Mouse (Mus musculus) stomach, postnatal 0 days (tissue): ENCODE data around the gene Lef1. TPM values are rescaled to one million over a fixed set of nuclear protein-coding genes. Genes with fewer than 3 reads are reported as not detected.

ENCODE experiments used
- ATAC-seq: fragments of 200-750 bp; cut with Nextera tagmentation; 2 replicates; pipeline ENCODE4 v1.8.0; 2017; ENCODE audit not compliant: low FRiP score, low TSS enrichment
- DNase-seq: peaks from one replicate; pipeline ENCODE4 v3.0.0-alpha.2; 2016; ENCODE audit warnings: low spot score
- H3K27ac ChIP-seq: fragments of 300-500 bp; sonication (generic); replicated peaks from 2 replicates; pipeline ENCODE4 v1.5.1; 2014; ENCODE audit warnings: mild to moderate bottlenecking, control low read depth
- H3K27me3 ChIP-seq: fragments of 300-500 bp; sonication (generic); 2 replicates; pipeline ENCODE4 v1.6.1; 2014; ENCODE audit warnings: low read length; ENCODE audit not compliant: control insufficient read depth, insufficient read depth
- H3K36me3 ChIP-seq: fragments of 300-500 bp; sonication (generic); 2 replicates; pipeline ENCODE4 v1.6.1; 2014; ENCODE audit warnings: low read length, mixed read lengths; ENCODE audit not compliant: control insufficient read depth, insufficient read depth
- H3K4me1 ChIP-seq: fragments of 300-500 bp; sonication (generic); replicated peaks from 2 replicates; pipeline ENCODE4 v1.6.1; 2014; ENCODE audit warnings: antibody characterized with exemption; ENCODE audit not compliant: control insufficient read depth, insufficient read depth
- H3K4me2 ChIP-seq: fragments of 300-500 bp; sonication (generic); replicated peaks from 2 replicates; pipeline ENCODE4 v1.6.1; 2014; ENCODE audit warnings: low read depth, mild to moderate bottlenecking, control low read depth, moderate library complexity
- H3K4me3 ChIP-seq: fragments of 300-500 bp; sonication (generic); 2 replicates; pipeline ENCODE4 v1.5.1; 2014; ENCODE audit warnings: low read depth, low read length, control low read depth
- H3K9ac ChIP-seq: fragments of 300-500 bp; sonication (generic); 2 replicates; pipeline ENCODE4 v1.6.1; 2014; ENCODE audit warnings: mild to moderate bottlenecking, low read length, control low read depth, mixed read lengths
- H3K9me3 ChIP-seq: fragments of 300-500 bp; sonication (generic); 2 replicates; pipeline ENCODE4 v1.6.1; 2016; ENCODE audit warnings: low read length; ENCODE audit not compliant: control insufficient read depth
- CTCF ChIP-seq: IDR thresholded peaks from 2 replicates; pipeline ENCODE4 v1.5.1; 2016; ENCODE audit warnings: antibody characterized with exemption, low read depth, mild to moderate bottlenecking, moderate library complexity
- EP300 ChIP-seq: optimal IDR thresholded peaks from 2 replicates; pipeline ENCODE3; 2016; ENCODE audit warnings: antibody characterized with exemption
- WGBS: fragments of 180-500 bp; shearing (Covaris S2); extraction: QIAGEN DNeasy Blood & Tissue Kit; methylation state at CpG from one replicate; pipeline ENCODE4 v1.1.7; 2014; 5-methylcytosine and 5-hydroxymethylcytosine counted together
- polyA plus RNA-seq: library from polyadenylated mRNA; unstranded; fragments of >200 nt; fragmentation: Nextera tagmentation; extraction: Ambion mirVana; gene quantifications from 2 replicates; pipeline ENCODE4 v1.2.1, GENCODE M21; 2015

Gene Lef1
- polyA plus RNA-seq, 1 experiment from 2014 or later: 0.50 TPM

DNA sequence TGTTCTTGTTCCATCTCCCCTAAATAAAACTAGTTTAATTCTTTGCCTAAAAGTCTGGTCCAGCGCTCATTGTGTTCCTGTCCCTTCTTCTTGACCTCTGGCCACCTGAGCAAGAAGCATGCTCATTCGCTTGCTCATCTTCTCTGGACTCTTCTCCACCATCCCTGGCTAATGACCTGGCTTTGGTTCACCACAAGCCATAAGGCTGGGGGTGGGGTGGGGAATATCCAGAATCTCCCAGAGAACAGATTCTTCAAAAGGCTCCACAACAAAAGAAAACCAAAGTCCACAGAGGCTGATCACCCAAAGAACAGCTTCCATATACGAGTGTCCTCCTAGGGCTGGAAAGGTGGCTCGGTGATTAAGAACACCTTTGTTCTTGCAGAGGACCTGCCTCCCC is 144.7 kb downstream of the Lef1 start:
- Histone ChIP-seq H3K27ac (no peak overlapping the region), H3K9me3 (no peaks in the 10 kb centered on the region), H3K4me3 (no peak overlapping the region), H3K4me2 (no peak overlapping the region), H3K9ac (no peak overlapping the region), H3K36me3 (0 out of 2 replicates have a peak, but pooled peaks cover 2% of the 10 kb centered on the region), H3K4me1 (no peaks in the 10 kb centered on the region), H3K27me3 (no peaks in the 10 kb centered on the region)
- DNase-seq (no peak), ATAC-seq (no peak)
- 90% methylated on average over 4 of the region's 4 CpGs for WGBS
- TF ChIP-seq CTCF (no peak), EP300 (no peak)

DNA sequence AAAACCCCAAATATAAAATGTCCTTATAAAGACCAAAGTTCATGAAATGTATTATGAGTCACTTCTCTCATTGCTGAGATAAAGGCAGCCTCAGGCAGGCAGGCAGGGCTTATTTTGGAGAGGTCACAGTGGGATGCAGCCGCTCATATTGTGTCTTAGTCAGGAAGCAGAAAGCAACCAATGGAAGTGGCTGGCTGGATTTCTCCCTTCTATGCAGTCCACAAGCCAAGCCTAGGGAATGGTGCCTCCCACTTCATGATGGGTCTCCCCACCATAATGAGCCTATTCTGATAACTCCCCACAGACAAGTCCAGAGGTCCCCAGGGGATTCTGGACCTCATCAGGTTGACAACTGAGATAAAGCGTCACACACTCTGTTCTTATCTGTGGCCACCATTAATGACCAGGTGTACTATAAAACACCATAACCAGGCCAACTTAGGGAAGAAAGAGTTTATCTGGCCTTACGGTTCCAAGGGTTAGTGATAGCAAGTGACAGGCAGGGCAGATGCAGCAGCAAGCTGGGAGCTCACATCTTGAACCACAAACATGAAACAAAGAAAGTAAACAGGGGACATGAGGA is 145.2 kb downstream of the Lef1 start:
- no peak for ATAC-seq
- H3K27ac ChIP-seq: no peak overlapping the region

DNA sequence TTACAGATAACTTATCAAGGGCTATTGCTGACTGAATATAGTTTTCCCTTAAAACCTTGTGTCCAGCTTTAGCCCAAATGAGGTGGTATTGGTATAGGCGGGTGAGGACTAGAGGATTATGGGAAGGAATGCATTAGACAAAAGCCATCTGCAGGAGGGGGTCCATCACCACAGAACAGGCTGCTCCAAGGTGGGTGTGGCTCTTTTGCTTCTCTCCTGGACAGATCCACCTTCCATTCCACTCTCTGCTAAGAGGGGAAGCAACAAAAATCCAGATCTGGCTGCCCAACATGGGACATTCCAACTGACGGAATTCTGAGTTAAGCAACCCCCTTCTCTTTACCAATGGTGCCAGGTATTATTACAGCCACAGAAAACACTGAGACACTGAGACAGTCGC is 148.7 kb downstream of the Lef1 start:
- WGBS: 92% methylated on average over 3 of the region's 3 CpGs
- Histone ChIP-seq H3K9ac (no peak overlapping the region), H3K36me3 (0 out of 2 replicates have a peak, but pooled peaks cover 4% of the 10 kb centered on the region), H3K4me2 (no peak overlapping the region), H3K4me3 (no peak overlapping the region), H3K27ac (no peak overlapping the region), H3K4me1 (no peaks in the 10 kb centered on the region), H3K27me3 (no peaks in the 10 kb centered on the region), H3K9me3 (no peaks in the 10 kb centered on the region)
- ATAC-seq (no peak), DNase-seq (no peak)
- TF ChIP-seq EP300 (no peak), CTCF (no peak)

More for the DNA sequence above, 145.2 kb downstream of the Lef1 start:
- DNase-seq: no peak
- Histone ChIP-seq H3K4me3 (no peak overlapping the region), H3K9ac (no peak overlapping the region), H3K9me3 (no peaks in the 10 kb centered on the region), H3K4me2 (no peak overlapping the region), H3K4me1 (no peaks in the 10 kb centered on the region), H3K36me3 (0 out of 2 replicates have a peak, but pooled peaks cover 2% of the 10 kb centered on the region), H3K27me3 (no peaks in the 10 kb centered on the region)
- WGBS: 92% methylated on average over 3 of the region's 3 CpGs
- TF ChIP-seq CTCF: no peak
- TF ChIP-seq EP300: no peak

GRCm38 (mm10) chr3:131259392-131259965 is 149.2 kb downstream of the Lef1 start:
- no peak for DNase-seq
- H3K4me3 ChIP-seq: no peak overlapping the region
- no peak for ATAC-seq
- no peaks in the 10 kb centered on the region for H3K4me1 ChIP-seq
- 87% methylated on average over 9 of the region's 9 CpGs for WGBS
- no peak for TF ChIP-seq CTCF
- no peak for TF ChIP-seq EP300
- H3K27me3 ChIP-seq: no peaks in the 10 kb centered on the region
- no peak overlapping the region for H3K27ac ChIP-seq
- H3K9me3 ChIP-seq: no peaks in the 10 kb centered on the region
- 0 out of 2 replicates have a peak, but pooled peaks cover 2% of the 10 kb centered on the region for H3K36me3 ChIP-seq
- H3K9ac ChIP-seq: no peak overlapping the region
- H3K4me2 ChIP-seq: no peak overlapping the region

GRCm38 (mm10) chr3:131260418-131260817 is 150.1 kb downstream of the Lef1 start:
- Histone ChIP-seq H3K36me3 (0 out of 2 replicates have a peak, but pooled peaks cover 2% of the 10 kb centered on the region), H3K27ac (no peak overlapping the region), H3K9me3 (no peaks in the 10 kb centered on the region), H3K27me3 (no peaks in the 10 kb centered on the region), H3K4me1 (no peaks in the 10 kb centered on the region), H3K4me2 (no peak overlapping the region), H3K4me3 (no peak overlapping the region), H3K9ac (no peak overlapping the region)
- WGBS: 72% methylated on average over 6 of the region's 6 CpGs
- ATAC-seq (peak; percentile 71), DNase-seq (no peak)
- no peak for TF ChIP-seq CTCF
- no peak for TF ChIP-seq EP300

GRCm38 (mm10) chr3:131263766-131264486 is 153.7 kb downstream of the Lef1 start:
- no peak overlapping the region for H3K27ac ChIP-seq
- H3K4me1 ChIP-seq: no peaks in the 10 kb centered on the region
- no peaks in the 10 kb centered on the region for H3K9me3 ChIP-seq
- 65% methylated on average over 15 of the region's 15 CpGs for WGBS
- H3K4me3 ChIP-seq: no peak overlapping the region
- no peak overlapping the region for H3K9ac ChIP-seq
- ATAC-seq: no peak
- no peaks in the 10 kb centered on the region for H3K27me3 ChIP-seq
- no peak for DNase-seq
- H3K36me3 ChIP-seq: 0 out of 2 replicates have a peak, but pooled peaks cover 2% of the 10 kb centered on the region
- TF ChIP-seq CTCF (no peak), EP300 (no peak)
- no peak overlapping the region for H3K4me2 ChIP-seq
